Mouse (Mus musculus) stomach, postnatal 0 days (tissue): ENCODE results near the gene Lrrfip2.

Experiments used
- CTCF ChIP-seq: IDR thresholded peaks from 2 replicates; pipeline ENCODE4 v1.5.1; 2016; ENCODE audit warnings: antibody characterized with exemption, low read depth, mild to moderate bottlenecking, moderate library complexity
- EP300 ChIP-seq: optimal IDR thresholded peaks from 2 replicates; pipeline ENCODE3; 2016; ENCODE audit warnings: antibody characterized with exemption

DNA sequence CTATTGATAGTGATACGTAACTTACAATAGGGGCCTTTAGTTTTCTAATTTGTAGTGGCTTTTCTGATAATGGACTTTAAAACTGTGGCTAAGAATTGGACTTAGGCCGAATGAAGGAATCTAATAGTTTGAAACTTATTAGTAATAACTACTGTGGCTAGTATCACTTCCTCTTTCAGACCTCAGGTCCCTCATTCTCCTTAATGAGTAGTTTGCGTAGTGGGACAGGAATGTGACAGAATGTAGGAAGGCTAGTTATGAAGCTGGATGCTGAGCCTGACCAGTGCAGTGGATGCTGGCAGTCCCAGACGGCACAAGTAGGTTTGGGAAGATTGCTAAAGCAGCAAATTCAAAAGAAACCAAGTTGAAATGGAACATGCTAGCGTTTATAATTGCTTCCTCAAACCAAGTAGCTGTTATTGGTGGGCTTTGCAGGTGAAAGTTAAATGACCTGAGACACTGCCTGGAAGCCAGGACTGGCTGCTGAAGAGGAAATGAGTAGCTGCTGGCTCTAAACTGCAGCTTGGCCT lies 103.2 kb downstream of the Lrrfip2 start:
- TF ChIP-seq EP300 (no peak), CTCF (no peak)
